Mouse (Mus musculus): ENCODE data around the gene Olfr582. TPM values are rescaled to one million over a fixed set of nuclear protein-coding genes. Genes with fewer than 3 reads are reported as not detected.

Olfr582 gene
- not detected for total RNA-seq (2021)

DNA sequence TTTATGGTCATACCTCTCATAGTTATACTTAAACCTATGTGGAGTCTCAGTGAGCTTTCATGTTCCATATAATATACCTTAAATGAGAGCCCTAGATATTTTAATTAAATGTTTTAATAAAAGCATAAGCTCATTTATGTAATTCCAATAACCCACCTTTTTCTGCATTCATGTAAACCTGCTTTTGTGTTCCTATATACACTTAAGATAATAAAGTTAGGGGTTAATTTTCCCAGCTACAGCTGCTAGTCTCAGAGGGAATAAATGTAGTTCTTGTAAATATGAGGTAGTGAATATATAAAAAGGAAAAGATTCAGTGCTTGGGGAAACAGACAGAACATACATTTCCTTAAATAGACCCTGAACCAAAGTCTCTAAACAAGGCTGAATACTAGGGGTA is at the start of gene Olfr582:
Olfr582 (plus strand) TSS at position 301 of the 400 bp plus-strand sequence.
- DNase-seq (ENCODE audit: extremely low spot score in 1 of 2, low spot score in 1 of 2) = no peak

DNA sequence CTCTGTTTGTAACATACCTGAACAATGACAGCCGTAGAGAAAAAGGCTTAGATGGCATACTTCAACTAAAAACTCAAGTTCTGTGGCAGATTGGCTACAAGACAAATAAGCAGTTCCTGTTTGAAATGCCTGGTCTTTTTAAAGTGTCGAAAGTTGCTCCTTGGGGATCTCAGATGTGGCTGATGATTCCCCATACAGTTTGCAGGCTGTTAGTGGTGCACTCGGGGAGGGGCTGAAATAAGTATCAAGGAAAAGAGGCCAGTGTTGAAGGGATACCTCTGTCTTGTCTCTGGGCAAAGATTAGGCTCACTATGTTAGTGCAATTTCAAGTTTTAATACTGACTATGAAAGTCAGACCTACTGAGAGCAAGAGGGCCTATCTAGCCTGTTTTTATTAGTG is 48.6 kb upstream of the Olfr582 start, which contains the start of gene Olfr578:
Olfr578 (minus strand) TSS at position 101 of the 400 bp plus-strand sequence.
- DNase-seq (ENCODE audit: extremely low spot score in 1 of 2, low spot score in 1 of 2) = no peak

DNA sequence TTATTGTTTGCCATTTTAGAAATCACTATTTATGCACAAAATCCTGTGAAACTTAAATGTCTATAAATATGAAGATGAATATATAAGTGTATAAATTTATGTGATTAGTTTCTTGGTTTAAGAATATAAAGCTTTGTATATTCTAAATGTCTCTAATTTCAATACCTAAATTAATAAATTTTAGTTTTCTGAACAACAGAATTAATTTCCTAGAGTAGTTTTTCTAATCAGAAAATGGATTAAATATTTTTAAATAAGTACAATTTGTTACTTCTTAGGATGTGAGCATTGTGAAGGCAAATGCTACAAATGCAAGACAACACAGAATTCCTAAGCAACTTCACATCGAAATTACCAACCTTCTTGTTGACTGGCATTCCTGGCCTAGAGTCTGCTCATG is 13.2 kb downstream of the Olfr582 start, which contains the start of gene Olfr583:
Olfr583 (plus strand) TSS at position 301 of the 400 bp plus-strand sequence.
- no peak for DNase-seq (ENCODE audit: extremely low spot score in 1 of 2, low spot score in 1 of 2)

DNA sequence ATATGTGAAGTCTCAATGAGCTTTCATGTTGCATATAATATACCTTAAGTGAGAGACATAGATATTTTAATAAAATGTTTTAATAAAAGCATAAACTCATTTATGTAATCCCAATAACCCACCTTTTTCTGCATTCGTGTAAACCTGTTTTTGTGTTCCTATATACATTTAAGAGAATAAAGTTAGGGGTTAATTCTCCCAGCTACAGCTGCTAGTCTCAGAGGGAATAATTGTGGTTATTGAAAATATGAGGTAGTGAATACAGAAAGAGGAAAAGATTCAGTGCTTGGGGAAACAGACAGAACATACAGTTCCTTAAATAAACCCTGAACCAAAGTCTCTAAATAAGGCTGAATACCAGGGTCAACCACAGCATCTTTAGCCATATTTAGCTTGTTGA is 43.8 kb downstream of the Olfr582 start, which contains the start of gene Olfr584:
Olfr584 (plus strand) TSS at position 301 of the 400 bp plus-strand sequence.
- no peak for DNase-seq (ENCODE audit: extremely low spot score in 1 of 2, low spot score in 1 of 2)

Other genes with a start within 250 kb of the Olfr582 start
- not detected for gene Olfr564, start 234.5 kb upstream of the Olfr582 start, total RNA-seq (2021)
- not detected for gene Olfr566, start 179.3 kb upstream of the Olfr582 start, total RNA-seq (2021)
- gene Olfr568, start 160.9 kb upstream of the Olfr582 start, total RNA-seq (2021) = not detected
- gene Olfr569, start 147.1 kb upstream of the Olfr582 start, total RNA-seq (2021) = not detected
- not detected for gene Olfr570, start 143.4 kb upstream of the Olfr582 start, total RNA-seq (2021)
- under 1 TPM in 1 of 2 experiments, not detected in 1; 0.05 TPM for gene Olfr571, start 120.5 kb upstream of the Olfr582 start, total RNA-seq (2021)
- gene Olfr572, start 113.6 kb upstream of the Olfr582 start, total RNA-seq (2021) = not detected
- gene Olfr573-ps1, start 95.4 kb upstream of the Olfr582 start, total RNA-seq (2021) = not detected
- gene Olfr574, start 89.6 kb upstream of the Olfr582 start, total RNA-seq (2021) = not detected
- not detected for gene Olfr575, start 79.2 kb upstream of the Olfr582 start, total RNA-seq (2021)
- not detected for gene Olfr576, start 75.4 kb upstream of the Olfr582 start, total RNA-seq (2021)
- not detected for gene Olfr577, start 62.1 kb upstream of the Olfr582 start, total RNA-seq (2021)
- gene Olfr578, start 48.7 kb upstream of the Olfr582 start, total RNA-seq (2021) = not detected
- gene Olfr583, start 13.3 kb downstream of the Olfr582 start, total RNA-seq (2021) = not detected
- not detected for gene Olfr584, start 43.9 kb downstream of the Olfr582 start, total RNA-seq (2021)
- not detected for gene Olfr585, start 59.7 kb downstream of the Olfr582 start, total RNA-seq (2021)
- gene Olfr586, start 87.6 kb downstream of the Olfr582 start, total RNA-seq (2021) = not detected
- not detected for gene Olfr588-ps1, start 102.9 kb downstream of the Olfr582 start, total RNA-seq (2021)
- gene Olfr589, start 118.3 kb downstream of the Olfr582 start, total RNA-seq (2021) = not detected
- not detected for gene Olfr591, start 140.3 kb downstream of the Olfr582 start, total RNA-seq (2021)
- not detected for gene Olfr592, start 146.8 kb downstream of the Olfr582 start, total RNA-seq (2021)
- gene Olfr593, start 173.8 kb downstream of the Olfr582 start, total RNA-seq (2021) = not detected
- gene Olfr594, start 179.0 kb downstream of the Olfr582 start, total RNA-seq (2021) = not detected
- not detected for gene Usp17ld, start 214.5 kb downstream of the Olfr582 start, total RNA-seq (2021)

All from layer of hippocampus, postnatal 25 days (tissue).